Comparison of ENCODE assay signal across 8 mouse cellular contexts in genomic region chr1:53784721-53785418, GRCm38 (mm10). TPM values are rescaled to one million over a fixed set of nuclear protein-coding genes. Genes with fewer than 3 reads are reported as not detected.
DNase-seq lines count a peak whose midpoint lies in the region; ATAC-seq and TF ChIP-seq lines count a peak whose summit lies in the region.

Gene Stk17b (minus strand): TSS chr1:53785224.

- no peak for TF ChIP-seq EP300 in MEL (IDR thresholded peaks at IDR 0.05; ENCODE audit: low read depth in 1 of 2, low read length in 2 of 2)
- no peak for TF ChIP-seq EP300 in lung, postnatal 0 days (IDR thresholded peaks at IDR 0.05)

- peak within 1 kb of the TSS; percentile 91 for H3K4me2 ChIP-seq in forebrain, embryonic 16.5 days (ENCODE audit: low read length)
- peak within 1 kb of the TSS; percentile 68 for H3K4me2 ChIP-seq in lung, postnatal 0 days (replicated peaks; ENCODE audit: low read depth, low read length)

- peaks cover 5 to 14% of the 10 kb centered on the region in 2 experiments for H3K4me1 ChIP-seq in MEL (ENCODE audit: control insufficient read depth in 1 of 2, insufficient read depth in 2 of 2, low read length in 2 of 2)
- peaks cover 7% of the 10 kb centered on the region for H3K4me1 ChIP-seq in forebrain, embryonic 16.5 days (replicated peaks; ENCODE audit: control insufficient read depth, insufficient read depth, low read length)
- no peaks in the 10 kb centered on the region for H3K4me1 ChIP-seq in lung, postnatal 0 days (ENCODE audit: insufficient read depth, low read depth, low read length)

- H3K4me3 ChIP-seq in MEL (ENCODE audit: control insufficient read depth in 1 of 2, insufficient read depth in 1 of 2, low read depth in 2 of 2, low read length in 2 of 2), result peak within 1 kb of the TSS; percentile 92 to 96
- H3K4me3 ChIP-seq in forebrain, embryonic 16.5 days (replicated peaks; ENCODE audit: low read length), result peak within 1 kb of the TSS; percentile 81
- H3K4me3 ChIP-seq in lung, postnatal 0 days (ENCODE audit: low read depth, low read length), result peak within 1 kb of the TSS; percentile 91

- no peak for TF ChIP-seq CTCF in MEL (IDR thresholded peaks at IDR 0.05 in 2 of 3, conservative IDR thresholded peaks at IDR 0.05 in 1 of 3; ENCODE audit: control insufficient read depth in 1 of 3, insufficient read depth in 1 of 3, low read depth in 2 of 3, low read length in 3 of 3, poor library complexity in 1 of 3, severe bottlenecking in 1 of 3)
- TF ChIP-seq CTCF in lung, postnatal 0 days (IDR thresholded peaks at IDR 0.05), result peak; percentile 21; the same call in 1 of the 2 replicates

- H3K79me2 ChIP-seq in MEL (ENCODE audit: control insufficient read depth, insufficient read depth, low read length, poor library complexity), result peaks cover 16% of the 10 kb centered on the region

- TF ChIP-seq RAD21 in MEL (IDR thresholded peaks at IDR 0.05; ENCODE audit: low read depth, low read length), result no peak

- peak; percentile 99 for ATAC-seq in forebrain, embryonic 16.5 days
- ATAC-seq in lung, postnatal 0 days, result peak; percentile 98

- no peaks in the 10 kb centered on the region for H3K9me3 ChIP-seq in MEL (replicated peaks; ENCODE audit: insufficient read depth, low read length)
- no peaks in the 10 kb centered on the region for H3K9me3 ChIP-seq in forebrain, embryonic 16.5 days (ENCODE audit: control insufficient read depth, low read length)
- H3K9me3 ChIP-seq in lung, postnatal 0 days (ENCODE audit: low read length), result no peaks in the 10 kb centered on the region

- peak; percentile 90 to 92 for TF ChIP-seq POLR2A in MEL (IDR thresholded peaks at IDR 0.05; ENCODE audit: control insufficient read depth in 1 of 2, insufficient read depth in 1 of 2, low read depth in 1 of 2, low read length in 2 of 2, poor library complexity in 1 of 2)

- peak within 1 kb of the TSS; percentile 89 for H3K9ac ChIP-seq in MEL (ENCODE audit: control insufficient read depth, low read depth, low read length, poor library complexity, severe bottlenecking)
- peak within 1 kb of the TSS; percentile 65 for H3K9ac ChIP-seq in forebrain, embryonic 16.5 days (replicated peaks; ENCODE audit: low read depth, low read length)
- H3K9ac ChIP-seq in lung, postnatal 0 days (replicated peaks; ENCODE audit: low read depth), result peak within 1 kb of the TSS; percentile 64

- WGBS in forebrain, embryonic 16.5 days, result under 1% methylated on average over 71 of the region's 81 CpGs
- WGBS in lung, postnatal 0 days, result under 1% methylated on average over 75 of the region's 81 CpGs

- DNase-seq in MEL (ENCODE audit: low read depth, low spot score), result peak; percentile 94
- peak; percentile 63 to 66 for DNase-seq in cerebellum, adult 18-20 months
- peak; percentile 96 for DNase-seq in heart, postnatal 4 days
- DNase-seq in layer of hippocampus, adult 9-11 months, result peak; percentile 90
- DNase-seq in lung, postnatal 0 days (ENCODE audit: low spot score), result peak; percentile 99
- DNase-seq in ovary, postnatal 14 days (ENCODE audit: low spot score), result peak; percentile 81
- peak; percentile 95 for DNase-seq in thymus, postnatal 14 days

- no peaks in the 10 kb centered on the region for H3K27me3 ChIP-seq in MEL (ENCODE audit: control insufficient read depth in 1 of 2, insufficient read depth in 2 of 2, low read length in 2 of 2)
- H3K27me3 ChIP-seq in forebrain, embryonic 16.5 days (replicated peaks; ENCODE audit: control insufficient read depth, insufficient read depth, low read length), result no peaks in the 10 kb centered on the region
- H3K27me3 ChIP-seq in lung, postnatal 0 days (replicated peaks; ENCODE audit: insufficient read depth, low read length), result no peaks in the 10 kb centered on the region

- H3K36me3 ChIP-seq in MEL (ENCODE audit: control insufficient read depth in 1 of 2, insufficient read depth in 2 of 2, low read length in 2 of 2), result peaks cover 0 to 17% of the 10 kb centered on the region in 2 experiments; a peak in 2 of 4 replicates
- H3K36me3 ChIP-seq in forebrain, embryonic 16.5 days (ENCODE audit: control insufficient read depth, insufficient read depth), result no peaks in the 10 kb centered on the region
- no peaks in the 10 kb centered on the region for H3K36me3 ChIP-seq in lung, postnatal 0 days (ENCODE audit: insufficient read depth, low read length)

- H3K27ac ChIP-seq in MEL (ENCODE audit: control insufficient read depth, low read depth, low read length), result peak within 1 kb of the TSS; percentile 53
- H3K27ac ChIP-seq in forebrain, embryonic 16.5 days (ENCODE audit: low read length), result no peak within 1 kb of the TSS
- H3K27ac ChIP-seq in lung, postnatal 0 days (ENCODE audit: low read length), result peak within 1 kb of the TSS; percentile 89

TF ChIP-seq in MEL, 35 proteins besides CTCF, POLR2A, EP300 and RAD21:
- TF ChIP-seq TBP (IDR thresholded peaks at IDR 0.05; ENCODE audit: low read depth, low read length), result peak; percentile 76
- TF ChIP-seq HCFC1 (IDR thresholded peaks at IDR 0.05; ENCODE audit: low read depth, low read length), result peak; percentile 58
- no peak; the same call in none of the 2 replicates for TF ChIP-seq SIN3A (IDR thresholded peaks at IDR 0.05; ENCODE audit: low read length)
- peak; percentile 86 for TF ChIP-seq ZMIZ1 (IDR thresholded peaks at IDR 0.05; ENCODE audit: low read depth, low read length)
- TF ChIP-seq USF1 (IDR thresholded peaks at IDR 0.05; ENCODE audit: low read depth, low read length), result peak; percentile 87
- peak; percentile 81; the same call in 1 of the 2 replicates for TF ChIP-seq POLR2AphosphoS2 (IDR thresholded peaks at IDR 0.05; ENCODE audit: low read length)
- TF ChIP-seq NELFE (IDR thresholded peaks at IDR 0.05; ENCODE audit: low read depth, low read length), result peak; percentile 87
- 0 out of 4 replicates have a peak, but pooled peaks of 1 of the 2 experiments have one; percentile 31 for TF ChIP-seq USF2 (IDR thresholded peaks at IDR 0.05; ENCODE audit: borderline replicate concordance in 1 of 2, insufficient read depth in 1 of 2, low read depth in 1 of 2, low read length in 2 of 2)
- TF ChIP-seq MXI1 (IDR thresholded peaks at IDR 0.05; ENCODE audit: low read depth, low read length), result peak; percentile 80; the same call in 1 of the 2 replicates
- no peak for TF ChIP-seq ZC3H11A (IDR thresholded peaks at IDR 0.05; ENCODE audit: low read depth, low read length)
- TF ChIP-seq BHLHE40 (IDR thresholded peaks at IDR 0.05; ENCODE audit: borderline replicate concordance, low read depth, low read length), result peak; percentile 39; the same call in 1 of the 2 replicates
- TF ChIP-seq ETS1 (IDR thresholded peaks at IDR 0.05; ENCODE audit: low read depth, low read length), result no peak
- TF ChIP-seq CHD2 (IDR thresholded peaks at IDR 0.05; ENCODE audit: low read length), result no peak

RNA-seq across cellular contexts. Expression of gene Stk17b, which starts in this region (rescaled TPM):
- total RNA-seq in MEL (2012; rRNA removed), result 6.4 and 8.6 TPM in 2 replicates
- polyA plus RNA-seq in MEL (2012; ENCODE audit: insufficient read depth in 1 of 2, insufficient read length in 2 of 2, low read depth in 1 of 2, low replicate concordance in 2 of 2, missing spikeins in 1 of 2), result 1 to 10 TPM in 1 of 2 experiments, not detected in 1; 8.0 TPM
- 4.9 and 6.0 TPM in 2 replicates for polyA plus RNA-seq in forebrain, embryonic 16.5 days (2015; fragmentation: Nextera tagmentation; extraction: Ambion mirVana)
- total RNA-seq in heart, postnatal 4 days (2021), result 10 to 100 TPM; 18.9 to 23.2 TPM
- polyA plus RNA-seq in lung, postnatal 0 days (2015; fragmentation: Nextera tagmentation; extraction: Ambion mirVana), result 16.3 and 20.0 TPM in 2 replicates
